Mouse (Mus musculus) stomach, adult 2 months (tissue): ENCODE data around the gene Capn8. TPM values are rescaled to one million over a fixed set of nuclear protein-coding genes. Genes with fewer than 3 reads are reported as not detected.

Experiments used
- polyA plus RNA-seq: library from polyadenylated mRNA; depleted of rRNA; stranded (reverse); fragments of >200 nt; gene quantifications from 2 replicates; pipeline ENCODE4 v1.2.3, GENCODE M21; 2012; rRNA removed

Gene Capn8
- polyA plus RNA-seq, result 11.6 and 16.1 TPM in 2 replicates

DNA sequence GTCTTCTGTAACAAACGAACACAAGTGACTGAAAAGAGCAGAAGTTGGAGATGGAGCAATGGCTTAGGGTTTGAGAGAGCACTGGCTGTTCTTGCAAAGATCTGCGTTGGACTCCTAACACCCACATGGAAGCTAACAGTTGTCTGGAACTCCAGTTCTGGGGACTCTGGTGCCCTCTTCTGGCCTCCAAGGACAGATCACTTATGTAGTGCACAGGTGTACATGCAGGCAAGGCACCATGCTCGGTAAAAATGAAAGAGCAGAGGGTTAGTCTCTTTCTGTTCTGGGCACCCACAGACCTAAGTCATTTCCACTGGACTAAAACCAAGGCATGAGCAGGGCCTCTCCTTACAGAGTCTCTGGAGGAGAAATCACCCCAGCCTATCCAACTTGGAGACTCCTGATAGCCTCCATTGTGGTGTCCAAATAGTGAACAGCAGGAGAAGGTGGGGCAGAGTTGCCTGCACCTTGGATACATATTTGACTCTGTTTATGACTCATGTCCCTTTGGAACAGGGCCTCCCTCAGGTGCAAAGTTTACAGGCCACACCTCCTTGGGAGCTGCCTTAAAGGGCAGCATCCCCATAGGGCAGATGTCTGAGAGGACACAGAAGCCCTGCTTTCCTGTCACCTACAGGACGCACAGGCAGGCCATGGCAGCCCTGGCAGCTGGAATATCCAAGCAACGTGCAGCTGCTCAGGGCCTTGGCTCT is at the start of gene Capn8:
Capn8 (plus strand) TSS at position 600 of the 713 bp plus-strand sequence.

DNA sequence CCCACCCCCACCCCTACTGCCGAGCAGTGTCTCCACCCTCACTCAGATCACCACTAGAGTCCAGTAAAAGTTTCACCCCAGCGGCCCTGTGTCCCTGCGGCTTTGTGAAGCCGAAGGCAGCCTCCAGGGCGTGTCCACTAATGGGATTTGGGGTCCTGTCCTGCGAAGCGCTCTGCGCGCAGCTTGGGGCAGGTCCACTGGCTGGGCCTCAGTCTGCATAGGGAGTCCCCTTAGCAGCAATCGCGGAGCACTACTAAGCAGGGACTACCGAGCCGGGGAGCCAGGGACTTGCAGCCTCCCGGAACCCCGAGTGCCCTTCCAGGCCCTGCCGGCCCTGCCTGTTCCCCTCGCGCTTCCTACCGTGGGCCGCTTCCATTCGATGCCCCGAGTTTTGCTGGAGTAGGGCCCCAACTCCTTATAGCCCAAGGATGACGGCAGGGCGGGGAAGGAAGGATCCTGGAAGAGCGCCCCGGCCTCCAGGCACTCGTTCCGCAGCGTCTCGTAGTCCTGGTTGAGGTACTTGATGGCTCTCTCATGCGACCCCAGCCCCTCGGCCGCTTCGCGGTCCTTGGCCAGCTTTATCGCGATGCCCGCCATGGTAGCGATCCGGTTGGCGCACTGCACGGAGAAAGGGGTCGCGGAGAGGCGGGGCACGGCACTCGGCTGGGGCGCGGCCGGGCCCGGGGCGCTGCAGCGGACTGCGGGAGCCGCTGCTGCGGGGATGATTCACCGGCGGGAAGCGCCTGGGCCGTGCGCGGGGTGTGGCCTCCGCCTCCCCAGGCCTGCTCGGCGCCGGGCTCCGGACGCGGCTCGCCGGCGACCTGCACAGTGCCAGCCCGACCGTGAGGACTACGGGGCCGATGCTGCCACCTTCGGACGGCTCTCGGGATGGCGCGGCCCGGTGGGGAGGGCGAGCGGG is 47.8 kb upstream of the Capn8 start, which contains the start of gene Capn2:
Capn2 (minus strand) TSS at position 851 of the 919 bp plus-strand sequence.

Other genes starting within 250 kb of the Capn8 start
- 2.9 and 3.4 TPM in 2 replicates for gene Fbxo28, start 223.4 kb upstream of the Capn8 start, polyA plus RNA-seq
- gene Trp53bp2, start 155.8 kb upstream of the Capn8 start, polyA plus RNA-seq, result 7.0 and 8.0 TPM in 2 replicates
- 11.0 and 12.8 TPM in 2 replicates for gene Capn2, start 47.4 kb upstream of the Capn8 start, polyA plus RNA-seq
- not detected in 2 replicates for gene Ccdc185, start 184.2 kb downstream of the Capn8 start, polyA plus RNA-seq
- gene Susd4, start 198.9 kb downstream of the Capn8 start, polyA plus RNA-seq, result 0.66 and 0.75 TPM in 2 replicates